Mouse (Mus musculus): ENCODE results near the gene Hp.

Gene Hp

GRCm38 (mm10) chr8:109551663-109552062, 27.3 kb downstream of the Hp start:
- peak; percentile 45 for DNase-seq

DNA sequence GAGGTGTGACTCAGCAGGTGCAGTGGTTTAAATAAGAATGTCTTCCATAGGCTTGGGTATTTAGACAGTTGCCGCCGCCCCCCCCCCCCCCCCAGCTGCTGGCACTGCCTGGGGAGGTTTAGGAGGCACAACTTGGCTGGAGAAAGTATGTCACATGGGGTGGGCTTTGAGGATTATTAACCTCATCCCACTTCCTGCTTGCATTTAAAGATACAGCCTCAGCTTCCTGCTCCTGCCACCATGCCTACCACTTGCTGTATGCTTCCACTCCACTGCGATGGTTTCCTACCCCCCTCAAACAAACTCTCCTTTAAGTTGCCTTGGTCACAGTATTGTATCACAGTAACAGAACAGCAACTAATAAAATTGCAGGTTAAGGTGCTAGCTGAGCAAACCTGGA, 34.9 kb downstream of the Hp start:
- no peak for DNase-seq

DNA sequence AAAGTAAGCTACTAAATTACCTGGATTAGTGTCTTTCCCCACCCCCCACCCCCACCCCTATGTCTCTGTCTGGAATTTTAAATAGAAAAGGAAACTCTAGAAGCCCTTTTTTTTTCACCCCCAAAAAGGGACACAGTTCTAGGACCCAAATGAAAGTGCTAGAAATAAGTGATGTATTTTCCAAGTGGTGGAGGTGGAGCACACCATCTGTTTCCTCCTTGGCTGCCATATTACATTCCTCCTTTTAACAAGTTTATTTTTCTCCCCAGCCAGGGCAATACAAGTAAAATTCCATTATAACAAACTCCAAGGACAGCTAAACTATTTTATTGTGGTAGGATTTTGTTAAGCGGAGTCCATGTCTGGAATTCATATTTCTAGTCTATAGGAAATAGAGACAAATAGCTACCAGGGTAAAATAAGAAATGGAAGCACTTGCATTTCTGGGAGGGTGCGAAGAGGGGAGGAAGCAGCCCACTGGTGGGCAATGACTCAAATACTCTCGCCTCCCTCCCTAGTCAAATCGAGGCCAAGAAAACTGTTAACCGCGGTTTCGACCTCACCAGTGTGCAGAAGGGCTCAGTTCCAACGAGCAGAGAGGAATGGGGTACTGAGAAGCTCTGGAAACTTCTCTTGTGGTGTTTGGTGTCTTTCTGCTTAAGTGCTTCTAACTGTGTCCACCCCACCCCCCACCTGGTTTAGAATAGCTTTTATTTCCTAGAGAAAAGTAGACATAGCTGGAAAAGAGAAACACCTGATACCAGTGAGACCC, 36.0 kb downstream of the Hp start:
- no peak for DNase-seq

GRCm38 (mm10) chr8:109542165-109542564, 36.8 kb downstream of the Hp start:
- DNase-seq = no peak

DNA sequence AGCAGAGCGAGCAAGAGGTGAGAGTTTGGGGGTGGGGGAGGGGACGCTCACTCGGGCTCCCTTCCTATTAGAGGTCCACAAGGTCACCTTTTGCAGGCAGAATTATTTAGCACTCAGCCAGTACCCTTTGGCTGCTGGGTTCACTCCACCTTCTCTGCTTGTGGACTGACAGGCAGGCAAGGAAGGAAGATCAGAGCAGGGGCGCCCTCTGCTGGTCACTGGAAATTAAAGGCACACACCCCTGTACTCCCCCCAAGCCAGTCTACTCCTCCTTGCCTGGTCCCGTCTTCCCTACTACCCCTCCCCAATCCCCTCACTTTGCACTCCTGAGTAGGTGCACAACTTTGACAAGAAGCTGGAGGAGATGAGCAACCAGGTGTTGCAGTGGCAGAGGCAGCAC, 42.3 kb downstream of the Hp start:
- DNase-seq = peak; percentile 85

DNA sequence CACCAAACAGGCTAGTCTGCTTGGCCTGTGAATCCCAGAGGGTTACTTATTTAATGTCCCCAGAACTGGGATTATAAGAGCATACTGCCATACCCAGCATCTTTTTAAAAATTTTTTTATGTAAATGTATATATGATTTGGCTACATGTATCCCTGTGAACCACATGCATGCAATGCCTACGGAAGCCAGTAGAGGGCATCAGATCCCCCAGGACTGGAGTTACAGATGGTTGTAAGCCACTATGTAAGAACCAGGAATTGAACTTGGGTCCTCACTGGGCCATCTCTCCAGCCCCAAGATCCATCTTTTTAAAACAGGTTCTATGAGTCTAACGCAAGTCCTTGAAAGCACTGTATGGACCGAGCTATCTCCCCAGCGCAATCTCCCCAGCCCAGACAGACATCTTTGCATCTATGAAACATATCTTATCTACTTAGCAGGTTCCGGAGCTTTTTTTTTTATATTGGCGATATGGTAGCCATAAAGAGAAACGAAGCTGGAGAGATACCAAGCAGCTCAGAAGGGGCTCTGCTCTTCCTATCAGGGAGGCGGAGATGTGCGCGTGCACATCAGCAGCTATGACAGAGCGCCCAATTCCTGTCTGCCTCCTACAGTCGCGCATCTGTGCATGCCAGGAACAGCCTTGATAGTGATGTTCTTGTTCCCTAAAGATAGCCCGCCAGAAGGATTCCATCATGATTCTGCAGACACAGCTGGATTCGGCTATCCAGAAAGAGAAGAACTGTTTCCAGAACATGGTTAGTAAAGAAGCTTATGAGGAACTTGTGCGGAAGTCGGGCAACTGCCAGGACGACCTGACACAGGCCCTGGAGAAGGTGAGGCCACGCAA, 43.6 kb downstream of the Hp start:
- peak; percentile 62 for DNase-seq

All from retina, postnatal 1 day (tissue).